Mouse (Mus musculus) midbrain, embryonic 16.5 days (tissue): ENCODE results near the gene Actn4. TPM values are rescaled to one million over a fixed set of nuclear protein-coding genes. Genes with fewer than 3 reads are reported as not detected.
"Not testable (repeated sequence)": the region's sequence is repeated elsewhere in the genome, so short reads cannot be mapped to it uniquely, and the experiment has no call there.

ENCODE experiments used
- ATAC-seq: fragments of 200-750 bp; cut with Nextera tagmentation; 2 replicates; pipeline ENCODE4 v1.8.0; 2017; ENCODE audit warnings: moderate TSS enrichment
- H3K27ac ChIP-seq: fragments of 300-500 bp; sonication (generic); 2 replicates; pipeline ENCODE4 v1.5.1; 2014; ENCODE audit warnings: mild to moderate bottlenecking, low read length, mixed read lengths
- H3K27me3 ChIP-seq: fragments of 300-500 bp; sonication (generic); 2 replicates; pipeline ENCODE4 v1.6.1; 2014; ENCODE audit warnings: low read depth, low read length, mixed read lengths; ENCODE audit not compliant: control insufficient read depth, insufficient read depth
- H3K36me3 ChIP-seq: fragments of 300-500 bp; sonication (generic); 2 replicates; pipeline ENCODE4 v1.6.1; 2014; ENCODE audit warnings: mild to moderate bottlenecking, low read length, moderate library complexity, mixed read lengths; ENCODE audit not compliant: control insufficient read depth, insufficient read depth
- H3K4me1 ChIP-seq: fragments of 300-500 bp; sonication (generic); 2 replicates; pipeline ENCODE4 v1.6.1; 2014; ENCODE audit warnings: mild to moderate bottlenecking, low read length, mixed read lengths; ENCODE audit not compliant: control insufficient read depth, insufficient read depth
- H3K4me2 ChIP-seq: fragments of 300-500 bp; sonication (generic); 2 replicates; pipeline ENCODE4 v1.6.1; 2014; ENCODE audit warnings: mild to moderate bottlenecking, low read length, mixed read lengths
- H3K4me3 ChIP-seq: fragments of 300-500 bp; sonication (generic); 2 replicates; pipeline ENCODE4 v1.5.1; 2014; ENCODE audit warnings: low read depth, mild to moderate bottlenecking, low read length, moderate library complexity, mixed read lengths
- H3K9ac ChIP-seq: fragments of 300-500 bp; sonication (generic); 2 replicates; pipeline ENCODE4 v1.6.1; 2014; ENCODE audit warnings: low read depth, low read length, mixed read lengths
- H3K9me3 ChIP-seq: fragments of 300-500 bp; sonication (generic); replicated peaks from 2 replicates; pipeline ENCODE4 v1.6.1; 2014; ENCODE audit warnings: mild to moderate bottlenecking, low read length, mixed read lengths; ENCODE audit not compliant: control insufficient read depth, poor library complexity, severe bottlenecking
- WGBS: fragments of 180-500 bp; shearing (Covaris S2); extraction: QIAGEN DNeasy Blood & Tissue Kit; methylation state at CpG from one replicate; pipeline ENCODE4 v1.1.7; 2014; 5-methylcytosine and 5-hydroxymethylcytosine counted together
- polyA plus RNA-seq: library from polyadenylated mRNA; unstranded; fragments of >200 nt; fragmentation: Nextera tagmentation; extraction: Ambion mirVana; gene quantifications from 2 replicates; pipeline ENCODE4 v1.2.1, GENCODE M21; 2015

Actn4 gene
- polyA plus RNA-seq, 1 experiment from 2014 or later, result 132 TPM

GRCm38 (mm10) chr7:28879606-28880005, 82.5 kb downstream of the Actn4 start:
- H3K4me1 ChIP-seq, result no peaks in the 10 kb centered on the region
- H3K9ac ChIP-seq, result no peak overlapping the region

GRCm38 (mm10) chr7:28877856-28878255, 84.3 kb downstream of the Actn4 start:
- no peaks in the 10 kb centered on the region for H3K36me3 ChIP-seq
- WGBS, result 79% methylated on average over 4 of the region's 4 CpGs
- H3K4me1 ChIP-seq, result no peaks in the 10 kb centered on the region
- no peak overlapping the region for H3K4me3 ChIP-seq
- no peaks in the 10 kb centered on the region for H3K9me3 ChIP-seq
- H3K27me3 ChIP-seq, result no peaks in the 10 kb centered on the region
- no peak overlapping the region for H3K4me2 ChIP-seq
- ATAC-seq, result no peak
- H3K9ac ChIP-seq, result no peak overlapping the region
- H3K27ac ChIP-seq, result no peak overlapping the region

More at GRCm38 (mm10) chr7:28879606-28880005, 82.5 kb downstream of the Actn4 start:
- H3K4me3 ChIP-seq, result no peak overlapping the region
- no peaks in the 10 kb centered on the region for H3K9me3 ChIP-seq
- 79% methylated on average over 7 of the region's 7 CpGs for WGBS
- H3K27ac ChIP-seq, result no peak overlapping the region
- H3K36me3 ChIP-seq, result no peaks in the 10 kb centered on the region
- no peaks in the 10 kb centered on the region for H3K27me3 ChIP-seq
- no peak overlapping the region for H3K4me2 ChIP-seq
- ATAC-seq, result no peak

GRCm38 (mm10) chr7:28877155-28877554, 85.0 kb downstream of the Actn4 start:
- no peak overlapping the region for H3K9ac ChIP-seq
- 94% methylated on average over 7 of the region's 7 CpGs for WGBS

GRCm38 (mm10) chr7:28876099-28876498, 86.0 kb downstream of the Actn4 start:
- Histone ChIP-seq H3K36me3 (no peaks in the 10 kb centered on the region), H3K9ac (no peak overlapping the region), H3K4me1 (no peaks in the 10 kb centered on the region), H3K9me3 (no peaks in the 10 kb centered on the region), H3K27me3 (no peaks in the 10 kb centered on the region), H3K27ac (no peak overlapping the region), H3K4me3 (no peak overlapping the region), H3K4me2 (no peak overlapping the region)
- WGBS, result 88% methylated on average over 4 of the region's 4 CpGs
- ATAC-seq, result no peak

More at GRCm38 (mm10) chr7:28877155-28877554, 85.0 kb downstream of the Actn4 start:
- no peak for ATAC-seq
- H3K36me3 ChIP-seq, result no peaks in the 10 kb centered on the region
- H3K4me1 ChIP-seq, result no peaks in the 10 kb centered on the region
- H3K27ac ChIP-seq, result no peak overlapping the region
- H3K4me2 ChIP-seq, result no peak overlapping the region
- no peaks in the 10 kb centered on the region for H3K9me3 ChIP-seq
- H3K27me3 ChIP-seq, result no peaks in the 10 kb centered on the region
- H3K4me3 ChIP-seq, result no peak overlapping the region

GRCm38 (mm10) chr7:28874565-28874964, 87.6 kb downstream of the Actn4 start:
- H3K36me3 ChIP-seq, result no peaks in the 10 kb centered on the region
- no peaks in the 10 kb centered on the region for H3K27me3 ChIP-seq
- H3K9me3 ChIP-seq, result no peaks in the 10 kb centered on the region
- H3K4me2 ChIP-seq, result no peak overlapping the region
- H3K4me3 ChIP-seq, result no peak overlapping the region
- no peak overlapping the region for H3K9ac ChIP-seq
- WGBS, result 66% methylated on average over 2 of the region's 2 CpGs
- no peak for ATAC-seq
- no peak overlapping the region for H3K27ac ChIP-seq
- no peaks in the 10 kb centered on the region for H3K4me1 ChIP-seq

GRCm38 (mm10) chr7:28870901-28871664, 91.1 kb downstream of the Actn4 start:
- Histone ChIP-seq H3K4me3 (no peak overlapping the region), H3K36me3 (no peaks in the 10 kb centered on the region), H3K27ac (no peak overlapping the region), H3K9ac (no peak overlapping the region), H3K4me1 (no peaks in the 10 kb centered on the region), H3K9me3 (no peaks in the 10 kb centered on the region), H3K27me3 (no peaks in the 10 kb centered on the region), H3K4me2 (no peak overlapping the region)
- 91% methylated on average over 24 of the region's 24 CpGs for WGBS
- no peak for ATAC-seq

GRCm38 (mm10) chr7:28867508-28868340, 94.4 kb downstream of the Actn4 start:
- not testable (repeated sequence) for H3K9me3 ChIP-seq, H3K9ac ChIP-seq, H3K4me2 ChIP-seq, ATAC-seq, H3K4me3 ChIP-seq, H3K27ac ChIP-seq, H3K27me3 ChIP-seq, H3K36me3 ChIP-seq, H3K4me1 ChIP-seq
- WGBS, result 32% methylated on average over 23 of the region's 23 CpGs

- H3K27me3 ChIP-seq, result no peaks in the 10 kb centered on the region
- no peak overlapping the region for H3K27ac ChIP-seq
- no peaks in the 10 kb centered on the region for H3K9me3 ChIP-seq
- no peak for ATAC-seq
- whole genome bisulfite sequencing, result 92% methylated on average over 28 of the region's 28 CpGs
- no peak overlapping the region for H3K9ac ChIP-seq
- H3K36me3 ChIP-seq, result no peaks in the 10 kb centered on the region
- H3K4me3 ChIP-seq, result no peak overlapping the region
- H3K4me1 ChIP-seq, result no peaks in the 10 kb centered on the region; the same call in 1 of the 2 replicates
- no peak overlapping the region for H3K4me2 ChIP-seq
Observed at GRCm38 (mm10) chr7:28866769-28867507, 95.2 kb downstream of the Actn4 start.
